Mouse (Mus musculus): ENCODE measurements at regions not wholly inside any gene's neighbourhood (a gene's known extent, or its start where the extent isn't known, plus 50 kb on each side); places are given as distances from the start of the nearest gene placed in this dataset.

DNA sequence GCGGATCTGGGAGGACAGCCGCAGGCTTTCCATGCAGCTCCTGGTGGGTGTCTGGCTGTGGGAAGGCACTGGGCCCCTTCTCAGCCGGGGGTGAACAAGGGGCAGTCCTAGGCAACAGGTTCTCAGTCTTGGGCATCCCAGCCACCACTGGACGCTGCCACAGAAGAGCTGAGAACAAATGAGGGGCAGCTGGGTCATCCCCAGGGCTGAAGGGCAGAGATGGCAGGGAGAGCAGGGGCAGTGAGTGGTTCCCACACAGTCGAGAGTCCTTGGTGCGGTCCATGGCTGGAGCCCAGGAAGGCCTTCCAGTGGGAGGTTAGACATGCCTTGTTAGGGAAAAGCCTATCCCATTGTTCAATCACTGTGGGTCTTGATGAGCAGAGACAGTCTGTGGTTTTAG lies 382.2 kb downstream of the Dnajb9 start:
- Histone ChIP-seq H3K4me1 (no peaks in the 10 kb centered on the region), H3K9me3 (no peaks in the 10 kb centered on the region), H3K36me3 (replicated peaks) (no peaks in the 10 kb centered on the region), H3K4me3 (no peak overlapping the region), H3K27me3 (ENCODE audit: poor library complexity, severe bottlenecking) (no peaks in the 10 kb centered on the region), H3K27ac (no peak overlapping the region)
- WGBS, result 83% methylated on average over 6 of the region's 6 CpGs
- DNase-seq (ENCODE audit: extremely low spot score, low spot score), result no peak

DNA sequence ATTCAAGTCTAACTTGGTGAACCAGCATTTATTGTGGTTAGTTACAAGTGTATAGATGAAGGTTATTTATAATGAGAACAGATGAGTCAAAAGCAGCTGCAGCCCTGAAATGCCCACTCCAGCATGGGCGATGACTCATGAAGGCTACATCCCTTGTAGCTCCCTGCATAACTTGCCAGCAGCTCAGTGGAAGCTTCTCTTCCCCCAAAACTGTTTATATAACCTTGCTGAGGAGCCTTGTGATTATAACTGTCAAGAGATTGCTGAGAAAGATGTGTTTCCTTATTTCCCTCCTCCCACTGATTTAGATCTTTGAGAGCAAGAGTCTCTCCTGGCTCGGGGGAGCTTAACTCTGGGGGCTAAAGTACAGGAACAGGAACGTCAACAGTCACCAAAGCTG lies 382.8 kb downstream of the Dnajb9 start:
- H3K36me3 ChIP-seq (replicated peaks), result no peaks in the 10 kb centered on the region
- no peaks in the 10 kb centered on the region for H3K27me3 ChIP-seq (ENCODE audit: poor library complexity, severe bottlenecking)
- DNase-seq (ENCODE audit: extremely low spot score, low spot score), result no peak
- no peaks in the 10 kb centered on the region for H3K9me3 ChIP-seq
- H3K4me3 ChIP-seq, result no peak overlapping the region
- no peaks in the 10 kb centered on the region for H3K4me1 ChIP-seq
- 63% methylated on average over 3 of the region's 3 CpGs for WGBS
- no peak overlapping the region for H3K27ac ChIP-seq

DNA sequence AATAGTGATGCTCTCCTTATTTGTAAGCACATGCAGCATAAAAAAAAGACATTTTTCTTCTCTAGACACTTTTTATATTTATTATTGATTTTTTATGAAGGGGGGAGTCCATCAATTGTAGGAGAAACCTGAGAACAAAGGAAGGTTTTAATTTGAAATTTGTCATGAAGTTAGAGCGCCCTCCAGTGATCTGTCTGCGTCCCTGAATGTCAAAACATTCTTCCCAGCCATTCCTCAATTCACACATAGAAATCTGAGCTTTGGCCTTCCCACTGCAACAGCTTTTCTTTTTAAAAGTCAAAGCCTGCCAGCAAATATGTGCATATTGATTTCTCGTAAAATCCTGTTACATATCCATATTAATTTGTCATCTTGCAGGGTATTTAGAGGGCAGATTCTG lies 396.6 kb downstream of the Dnajb9 start:
- H3K4me1 ChIP-seq, result no peaks in the 10 kb centered on the region
- no peaks in the 10 kb centered on the region for H3K9me3 ChIP-seq
- H3K27me3 ChIP-seq (ENCODE audit: poor library complexity, severe bottlenecking), result no peaks in the 10 kb centered on the region
- H3K27ac ChIP-seq, result no peak overlapping the region
- DNase-seq (ENCODE audit: extremely low spot score, low spot score), result no peak
- H3K4me3 ChIP-seq, result no peak overlapping the region
- WGBS, result 14% methylated on average over 3 of the region's 3 CpGs
- no peaks in the 10 kb centered on the region for H3K36me3 ChIP-seq (replicated peaks)

DNA sequence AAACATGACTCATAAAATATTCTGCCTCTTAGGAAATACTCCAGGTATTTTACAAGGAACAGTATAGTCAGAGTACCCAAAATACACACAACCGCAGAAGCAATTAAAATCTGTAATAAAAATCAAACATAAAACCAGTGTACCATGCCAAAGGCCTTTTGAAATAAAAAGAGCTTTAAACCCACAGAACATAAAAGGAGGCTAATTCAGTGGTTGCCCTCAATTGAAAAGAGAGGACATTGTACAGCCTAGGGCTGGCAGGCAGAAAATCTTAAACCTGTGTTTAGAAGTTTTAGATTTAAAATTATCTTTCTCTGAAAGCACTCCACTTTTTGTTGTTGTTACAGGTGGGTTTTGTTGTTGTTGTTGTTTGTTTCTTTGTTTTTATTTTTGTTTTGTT lies 437.4 kb downstream of the Dnajb9 start:
- 61% methylated on average over 1 of the region's 1 CpGs for WGBS

DNA sequence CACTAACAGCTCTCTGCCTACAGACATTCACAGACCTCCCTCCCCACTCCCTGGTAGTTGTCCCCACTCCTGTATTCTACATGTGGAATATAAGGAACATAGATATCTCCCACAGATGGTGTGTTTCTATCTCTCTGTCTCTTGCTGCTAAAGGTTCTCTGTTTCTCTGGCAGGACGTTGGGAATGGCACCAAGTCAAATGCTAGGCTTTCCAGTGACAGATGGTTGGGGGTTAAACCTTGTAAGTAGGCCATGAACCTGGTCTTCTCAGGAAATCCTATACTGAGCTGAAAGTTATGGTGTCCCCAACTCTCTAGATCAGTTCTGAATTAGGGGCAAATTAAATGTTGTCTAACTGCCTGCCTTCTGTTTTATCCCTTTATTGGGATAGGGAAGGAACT lies 448.0 kb downstream of the Dnajb9 start:
- Histone ChIP-seq H3K4me3 (no peak overlapping the region), H3K27me3 (ENCODE audit: poor library complexity, severe bottlenecking) (no peaks in the 10 kb centered on the region), H3K27ac (no peak overlapping the region), H3K4me1 (no peaks in the 10 kb centered on the region), H3K36me3 (replicated peaks) (no peaks in the 10 kb centered on the region), H3K9me3 (no peaks in the 10 kb centered on the region)
- DNase-seq (ENCODE audit: extremely low spot score, low spot score), result no peak
- 84% methylated on average over 1 of the region's 1 CpGs for WGBS

More for the DNA sequence above, 437.4 kb downstream of the Dnajb9 start:
- no peak overlapping the region for H3K27ac ChIP-seq
- no peaks in the 10 kb centered on the region for H3K27me3 ChIP-seq (ENCODE audit: poor library complexity, severe bottlenecking)
- no peaks in the 10 kb centered on the region for H3K36me3 ChIP-seq (replicated peaks)
- peaks cover 3% of the 10 kb centered on the region; the same call in 1 of the 2 replicates for H3K9me3 ChIP-seq
- no peak overlapping the region for H3K4me3 ChIP-seq
- no peak for DNase-seq (ENCODE audit: extremely low spot score, low spot score)
- peaks cover 17% of the 10 kb centered on the region for H3K4me1 ChIP-seq

Data from forebrain, embryonic 10.5 days (tissue).